Mouse (Mus musculus): ENCODE measurements around the gene Taok1.
"Not testable (repeated sequence)": the region's sequence is repeated elsewhere in the genome, so short reads cannot be mapped to it uniquely, and the experiment has no call there.

Gene Taok1

GRCm38 (mm10) chr11:77545261-77545660 lies 62.4 kb downstream of the Taok1 start:
- DNase-seq = no peak

- DNase-seq = no peak
Measured at GRCm38 (mm10) chr11:77532202-77532846, 75.3 kb downstream of the Taok1 start.

GRCm38 (mm10) chr11:77530862-77531261 lies 76.8 kb downstream of the Taok1 start:
- DNase-seq = no peak

GRCm38 (mm10) chr11:77529644-77530043 lies 78.0 kb downstream of the Taok1 start:
- no peak for DNase-seq

- DNase-seq = not testable (repeated sequence)
Measured at GRCm38 (mm10) chr11:77528420-77528819, 79.2 kb downstream of the Taok1 start.

- no peak for DNase-seq
Measured at GRCm38 (mm10) chr11:77525804-77526486, 81.7 kb downstream of the Taok1 start.

- DNase-seq = peak; percentile 72
Measured at GRCm38 (mm10) chr11:77520601-77521529, 86.8 kb downstream of the Taok1 start.

- DNase-seq = peak; percentile 78
Measured at GRCm38 (mm10) chr11:77519043-77519442, 88.6 kb downstream of the Taok1 start, which contains the start of gene Gm10392. Gene Gm10392, minus strand, starts transcription at chr11:77519198.

- no peak for DNase-seq
Measured at GRCm38 (mm10) chr11:77518051-77518798, 89.4 kb downstream of the Taok1 start.

GRCm38 (mm10) chr11:77516553-77517425 lies 90.8 kb downstream of the Taok1 start:
- no peak for DNase-seq

- DNase-seq = no peak
Measured at GRCm38 (mm10) chr11:77515637-77516552, 91.7 kb downstream of the Taok1 start, which contains the start of gene Trp53i13. Gene Trp53i13, minus strand, starts transcription at chr11:77515980.

- peak; percentile 78 for DNase-seq
Measured at GRCm38 (mm10) chr11:77514832-77515636, 92.6 kb downstream of the Taok1 start, which contains the start of gene Abhd15. Gene Abhd15, plus strand, starts transcription at chr11:77515121.

- DNase-seq = no peak
Measured at GRCm38 (mm10) chr11:77514281-77514831, 93.3 kb downstream of the Taok1 start.

- no peak for DNase-seq
Measured at GRCm38 (mm10) chr11:77513811-77514170, 93.8 kb downstream of the Taok1 start.

- peak; percentile 81 for DNase-seq
Measured at GRCm38 (mm10) chr11:77512891-77513810, 94.5 kb downstream of the Taok1 start.

GRCm38 (mm10) chr11:77511336-77511735 lies 96.3 kb downstream of the Taok1 start:
- no peak for DNase-seq

- peak; percentile 83 for DNase-seq
Measured at GRCm38 (mm10) chr11:77508068-77509021, 99.3 kb downstream of the Taok1 start.

Measured in layer of hippocampus, adult 9-11 months (tissue).